Mouse (Mus musculus): ENCODE measurements at regions not wholly inside any gene's neighbourhood (a gene's known extent, or its start where the extent isn't known, plus 50 kb on each side); places are given as distances from the start of the nearest gene placed in this dataset.

- H3K4me3 ChIP-seq (replicated peaks; ENCODE audit: low read length): no peak overlapping the region
- no peak overlapping the region for H3K9ac ChIP-seq (replicated peaks; ENCODE audit: low read depth, low read length)
- WGBS: 86% methylated on average over 4 of the region's 4 CpGs
- no peak overlapping the region for H3K4me2 ChIP-seq (ENCODE audit: low read length)
- no peak overlapping the region for H3K27ac ChIP-seq (ENCODE audit: low read length)
- no peaks in the 10 kb centered on the region for H3K4me1 ChIP-seq (replicated peaks; ENCODE audit: control insufficient read depth, insufficient read depth, low read length)
- H3K27me3 ChIP-seq (replicated peaks; ENCODE audit: control insufficient read depth, insufficient read depth, low read length): 0 out of 2 replicates have a peak, but pooled peaks cover 2% of the 10 kb centered on the region
- no peak for ATAC-seq
- H3K9me3 ChIP-seq (ENCODE audit: control insufficient read depth, low read length): no peaks in the 10 kb centered on the region
- no peaks in the 10 kb centered on the region for H3K36me3 ChIP-seq (ENCODE audit: control insufficient read depth, insufficient read depth)
Measured at GRCm38 (mm10) chr9:69870182-69870581, 109.4 kb upstream of the Foxb1 start.

GRCm38 (mm10) chr9:69886351-69886750 is 102.9 kb upstream of the Bnip2 start:
- 78% methylated on average over 5 of the region's 5 CpGs for WGBS
- no peak for ATAC-seq

GRCm38 (mm10) chr9:69898016-69898415 is 91.2 kb upstream of the Bnip2 start:
- no peak overlapping the region for H3K4me3 ChIP-seq (replicated peaks; ENCODE audit: low read length)
- no peak overlapping the region for H3K27ac ChIP-seq (ENCODE audit: low read length)
- H3K4me1 ChIP-seq (replicated peaks; ENCODE audit: control insufficient read depth, insufficient read depth, low read length): peaks cover 3% of the 10 kb centered on the region; the same call in 1 of the 2 replicates
- no peaks in the 10 kb centered on the region for H3K36me3 ChIP-seq (ENCODE audit: control insufficient read depth, insufficient read depth)
- ATAC-seq: no peak
- WGBS: 73% methylated on average over 10 of the region's 10 CpGs
- no peak overlapping the region for H3K4me2 ChIP-seq (ENCODE audit: low read length)
- peaks cover 4% of the 10 kb centered on the region for H3K27me3 ChIP-seq (replicated peaks; ENCODE audit: control insufficient read depth, insufficient read depth, low read length)
- no peak overlapping the region for H3K9ac ChIP-seq (replicated peaks; ENCODE audit: low read depth, low read length)
- no peaks in the 10 kb centered on the region for H3K9me3 ChIP-seq (ENCODE audit: control insufficient read depth, low read length)

More at GRCm38 (mm10) chr9:69886351-69886750, 102.9 kb upstream of the Bnip2 start:
- Histone ChIP-seq H3K27me3 (replicated peaks; ENCODE audit: control insufficient read depth, insufficient read depth, low read length) (no peaks in the 10 kb centered on the region), H3K36me3 (ENCODE audit: control insufficient read depth, insufficient read depth) (no peaks in the 10 kb centered on the region), H3K4me2 (ENCODE audit: low read length) (no peak overlapping the region), H3K9ac (replicated peaks; ENCODE audit: low read depth, low read length) (no peak overlapping the region), H3K9me3 (ENCODE audit: control insufficient read depth, low read length) (no peaks in the 10 kb centered on the region), H3K27ac (ENCODE audit: low read length) (no peak overlapping the region), H3K4me1 (replicated peaks; ENCODE audit: control insufficient read depth, insufficient read depth, low read length) (peaks cover 3% of the 10 kb centered on the region; the same call in 1 of the 2 replicates), H3K4me3 (replicated peaks; ENCODE audit: low read length) (no peak overlapping the region)

- 30% methylated on average over 11 of the region's 11 CpGs for WGBS
- Histone ChIP-seq H3K4me3 (replicated peaks; ENCODE audit: low read length) (no peak overlapping the region), H3K9me3 (ENCODE audit: control insufficient read depth, low read length) (no peaks in the 10 kb centered on the region), H3K4me2 (ENCODE audit: low read length) (peak overlapping the region; percentile 18; the same call in 1 of the 2 replicates), H3K27me3 (replicated peaks; ENCODE audit: control insufficient read depth, insufficient read depth, low read length) (peaks cover 4% of the 10 kb centered on the region), H3K4me1 (replicated peaks; ENCODE audit: control insufficient read depth, insufficient read depth, low read length) (peaks cover 3% of the 10 kb centered on the region; the same call in 1 of the 2 replicates), H3K27ac (ENCODE audit: low read length) (no peak overlapping the region), H3K36me3 (ENCODE audit: control insufficient read depth, insufficient read depth) (no peaks in the 10 kb centered on the region), H3K9ac (replicated peaks; ENCODE audit: low read depth, low read length) (no peak overlapping the region)
- ATAC-seq: peak; percentile 73
Measured at GRCm38 (mm10) chr9:69899371-69899770, 89.9 kb upstream of the Bnip2 start.

DNA sequence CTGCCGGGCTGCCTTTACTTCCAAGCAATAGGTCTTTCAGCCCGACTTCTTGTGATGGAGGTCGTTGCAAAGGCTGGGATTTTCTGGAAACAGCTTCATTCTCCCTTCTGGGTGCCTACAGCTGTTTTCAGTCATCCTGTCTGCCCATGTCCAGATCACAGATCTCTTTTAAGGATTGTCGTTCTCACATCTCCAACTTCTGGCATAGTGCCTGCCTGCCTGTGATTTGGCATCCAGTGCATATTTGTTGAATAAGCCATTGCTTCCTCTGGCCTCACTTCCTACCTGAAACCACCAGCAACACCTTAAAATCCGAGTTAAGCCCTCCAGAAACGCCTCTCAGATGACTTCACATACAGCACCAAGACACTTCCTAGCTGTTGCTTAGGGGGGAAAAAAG is 88.4 kb upstream of the Bnip2 start:
- 63% methylated on average over 6 of the region's 6 CpGs for WGBS

DNA sequence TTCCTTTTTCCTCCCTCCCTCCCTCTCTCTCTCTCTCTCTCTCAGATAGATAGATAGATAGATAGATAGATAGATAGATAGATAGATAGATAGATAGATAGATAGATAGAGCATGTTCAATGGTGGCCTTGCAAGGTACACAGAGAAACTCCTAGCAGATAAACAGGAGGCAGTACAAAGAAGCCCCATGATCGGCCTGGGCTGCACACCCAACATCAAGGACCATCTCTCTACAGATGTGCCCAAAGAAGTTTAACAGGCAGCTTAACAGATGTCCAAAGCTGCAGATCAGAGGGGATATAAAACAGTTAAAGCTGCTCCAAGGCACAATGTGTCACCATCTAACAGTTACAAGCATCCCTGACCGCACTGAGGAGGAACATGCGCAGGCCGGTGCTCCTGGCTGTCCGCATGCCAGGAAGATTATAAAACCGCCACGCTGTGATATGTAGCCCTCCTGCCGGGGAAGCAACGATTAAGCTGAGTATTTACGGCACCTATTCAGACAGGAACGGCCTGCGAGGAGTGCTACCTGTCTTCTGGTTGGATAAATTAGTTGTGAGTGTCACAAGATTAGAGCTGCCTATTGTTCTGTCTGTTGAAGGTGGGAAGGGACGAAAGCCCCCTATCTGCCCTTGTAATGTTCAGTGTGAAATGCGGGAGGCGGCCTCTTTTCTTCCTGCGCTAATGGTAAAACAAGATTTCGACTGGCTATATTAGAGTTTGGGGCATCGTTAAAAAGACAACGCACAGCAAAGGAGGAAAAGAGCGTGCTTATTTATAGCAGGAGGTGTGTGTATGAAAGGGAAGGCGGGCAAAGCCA is 81.9 kb upstream of the Bnip2 start:
- WGBS: 10% methylated on average over 21 of the region's 21 CpGs
- no peak overlapping the region for H3K27ac ChIP-seq (ENCODE audit: low read length)
- ATAC-seq: no peak

More for the DNA sequence above, 88.4 kb upstream of the Bnip2 start:
- no peaks in the 10 kb centered on the region for H3K9me3 ChIP-seq (ENCODE audit: control insufficient read depth, low read length)
- H3K27me3 ChIP-seq (replicated peaks; ENCODE audit: control insufficient read depth, insufficient read depth, low read length): peaks cover 4% of the 10 kb centered on the region
- ATAC-seq: no peak
- H3K36me3 ChIP-seq (ENCODE audit: control insufficient read depth, insufficient read depth): no peaks in the 10 kb centered on the region
- H3K4me2 ChIP-seq (ENCODE audit: low read length): no peak overlapping the region
- H3K27ac ChIP-seq (ENCODE audit: low read length): no peak overlapping the region
- H3K9ac ChIP-seq (replicated peaks; ENCODE audit: low read depth, low read length): no peak overlapping the region
- peaks cover 3% of the 10 kb centered on the region; the same call in 1 of the 2 replicates for H3K4me1 ChIP-seq (replicated peaks; ENCODE audit: control insufficient read depth, insufficient read depth, low read length)
- H3K4me3 ChIP-seq (replicated peaks; ENCODE audit: low read length): no peak overlapping the region

DNA sequence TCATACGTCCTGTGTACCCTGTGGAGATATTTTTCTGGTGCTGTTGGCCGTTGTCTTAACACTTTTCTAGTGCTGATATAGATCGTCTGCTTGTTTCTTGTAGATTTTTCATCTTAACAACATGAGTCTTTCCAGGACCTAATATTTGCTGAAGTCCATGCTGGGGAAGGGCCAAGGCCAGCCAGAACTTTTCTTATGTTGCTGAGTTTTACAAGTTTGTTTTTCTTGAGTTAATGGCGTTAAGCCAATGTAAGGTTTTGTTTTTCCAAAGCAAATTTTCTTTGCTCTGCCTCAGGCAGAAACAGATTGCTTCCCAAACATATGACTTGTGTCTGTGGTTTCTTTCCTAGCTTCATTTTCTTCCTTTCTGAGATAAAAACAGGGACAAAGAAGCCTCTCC is 78.6 kb upstream of the Bnip2 start:
- 88% methylated on average over 4 of the region's 4 CpGs for WGBS
- no peaks in the 10 kb centered on the region for H3K9me3 ChIP-seq (ENCODE audit: control insufficient read depth, low read length)

More for the DNA sequence above, 81.9 kb upstream of the Bnip2 start:
- H3K4me2 ChIP-seq (ENCODE audit: low read length): peak overlapping the region; percentile 30; the same call in 1 of the 2 replicates
- H3K27me3 ChIP-seq (replicated peaks; ENCODE audit: control insufficient read depth, insufficient read depth, low read length): peaks cover 3% of the 10 kb centered on the region; the same call in 1 of the 2 replicates
- H3K4me1 ChIP-seq (replicated peaks; ENCODE audit: control insufficient read depth, insufficient read depth, low read length): no peaks in the 10 kb centered on the region; the same call in 1 of the 2 replicates
- H3K4me3 ChIP-seq (replicated peaks; ENCODE audit: low read length): peak overlapping the region; percentile 10; the same call in 1 of the 2 replicates
- H3K36me3 ChIP-seq (ENCODE audit: control insufficient read depth, insufficient read depth): no peaks in the 10 kb centered on the region
- H3K9ac ChIP-seq (replicated peaks; ENCODE audit: low read depth, low read length): no peak overlapping the region
- H3K9me3 ChIP-seq (ENCODE audit: control insufficient read depth, low read length): no peaks in the 10 kb centered on the region

DNA sequence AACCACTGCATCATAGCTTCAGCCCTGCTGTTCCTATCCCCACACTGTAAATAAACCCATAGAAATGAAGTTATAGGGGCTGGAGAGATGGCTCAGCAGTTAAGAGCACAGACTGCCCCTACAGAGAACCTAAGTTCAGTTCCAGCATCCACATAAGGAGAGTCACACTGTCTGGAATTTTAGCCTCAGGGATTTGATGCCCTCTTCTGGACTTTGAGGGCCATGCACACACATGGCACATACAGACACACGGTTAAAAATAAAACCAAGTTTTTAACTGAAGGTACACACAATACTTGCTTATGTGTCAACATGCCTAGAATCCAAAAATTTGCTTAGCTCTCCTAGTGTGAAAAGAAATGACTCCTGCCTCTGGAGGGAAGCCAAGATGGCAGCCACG is 61.1 kb upstream of the Bnip2 start:
- H3K9me3 ChIP-seq (ENCODE audit: control insufficient read depth, low read length): no peaks in the 10 kb centered on the region
- no peak overlapping the region for H3K9ac ChIP-seq (replicated peaks; ENCODE audit: low read depth, low read length)
- 46% methylated on average over 2 of the region's 2 CpGs for WGBS
- no peak overlapping the region for H3K27ac ChIP-seq (ENCODE audit: low read length)
- no peaks in the 10 kb centered on the region for H3K36me3 ChIP-seq (ENCODE audit: control insufficient read depth, insufficient read depth)
- 0 out of 2 replicates have a peak, but pooled peaks cover 2% of the 10 kb centered on the region for H3K4me1 ChIP-seq (replicated peaks; ENCODE audit: control insufficient read depth, insufficient read depth, low read length)
- H3K4me2 ChIP-seq (ENCODE audit: low read length): no peak overlapping the region
- ATAC-seq: no peak
- H3K4me3 ChIP-seq (replicated peaks; ENCODE audit: low read length): no peak overlapping the region
- no peaks in the 10 kb centered on the region for H3K27me3 ChIP-seq (replicated peaks; ENCODE audit: control insufficient read depth, insufficient read depth, low read length)

More for the DNA sequence above, 78.6 kb upstream of the Bnip2 start:
- H3K4me1 ChIP-seq (replicated peaks; ENCODE audit: control insufficient read depth, insufficient read depth, low read length): no peaks in the 10 kb centered on the region; the same call in 1 of the 2 replicates
- peaks cover 3% of the 10 kb centered on the region; the same call in 1 of the 2 replicates for H3K27me3 ChIP-seq (replicated peaks; ENCODE audit: control insufficient read depth, insufficient read depth, low read length)
- no peak overlapping the region for H3K9ac ChIP-seq (replicated peaks; ENCODE audit: low read depth, low read length)
- ATAC-seq: no peak
- no peak overlapping the region for H3K4me3 ChIP-seq (replicated peaks; ENCODE audit: low read length)
- no peak overlapping the region for H3K4me2 ChIP-seq (ENCODE audit: low read length)
- H3K27ac ChIP-seq (ENCODE audit: low read length): no peak overlapping the region
- no peaks in the 10 kb centered on the region for H3K36me3 ChIP-seq (ENCODE audit: control insufficient read depth, insufficient read depth)

DNA sequence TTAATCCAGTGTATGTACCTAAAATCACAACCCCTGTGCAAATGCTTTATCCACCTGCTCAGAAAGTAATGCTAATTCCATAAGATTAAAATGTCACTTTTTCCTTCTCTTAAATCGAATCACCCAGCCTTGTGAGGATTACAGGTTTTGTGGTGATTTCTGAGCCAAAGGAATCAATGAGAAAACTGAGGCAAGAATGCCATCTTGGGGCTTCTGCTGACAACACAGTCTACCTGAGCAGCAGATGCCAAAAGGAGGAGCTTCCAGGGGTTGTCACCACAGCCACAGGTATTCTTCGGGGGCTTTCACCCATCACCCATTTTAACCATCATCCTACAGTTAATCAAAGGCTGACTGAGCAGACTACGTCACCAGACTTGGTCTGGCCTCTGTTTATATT is 51.4 kb upstream of the Bnip2 start:
- H3K9me3 ChIP-seq (ENCODE audit: control insufficient read depth, low read length): no peaks in the 10 kb centered on the region
- H3K36me3 ChIP-seq (ENCODE audit: control insufficient read depth, insufficient read depth): no peaks in the 10 kb centered on the region
- 79% methylated on average over 3 of the region's 3 CpGs for WGBS
- no peak for ATAC-seq
- H3K9ac ChIP-seq (replicated peaks; ENCODE audit: low read depth, low read length): no peak overlapping the region
- H3K4me3 ChIP-seq (replicated peaks; ENCODE audit: low read length): no peak overlapping the region
- no peak overlapping the region for H3K27ac ChIP-seq (ENCODE audit: low read length)
- H3K4me2 ChIP-seq (ENCODE audit: low read length): no peak overlapping the region
- 0 out of 2 replicates have a peak, but pooled peaks cover 2% of the 10 kb centered on the region for H3K27me3 ChIP-seq (replicated peaks; ENCODE audit: control insufficient read depth, insufficient read depth, low read length)
- no peaks in the 10 kb centered on the region for H3K4me1 ChIP-seq (replicated peaks; ENCODE audit: control insufficient read depth, insufficient read depth, low read length)
